Comparison of ENCODE assay signal across 8 mouse cellular contexts in genomic region chr3:156562424-156562785, GRCm38 (mm10). TPM values are rescaled to one million over a fixed set of nuclear protein-coding genes. Genes with fewer than 3 reads are reported as not detected.
DNase-seq lines count a peak whose midpoint lies in the region; ATAC-seq lines count a peak whose summit lies in the region.

No protein-coding gene starts in this region.

- H3K36me3 ChIP-seq in kidney, embryonic 16.5 days (ENCODE audit: insufficient read depth, low read length) = no peaks in the 10 kb centered on the region
- H3K36me3 ChIP-seq in embryonic facial prominence, embryonic 14.5 days (ENCODE audit: control insufficient read depth, insufficient read depth, low read length) = no peaks in the 10 kb centered on the region
- H3K36me3 ChIP-seq in limb, embryonic 12.5 days = no peaks in the 10 kb centered on the region
- no peaks in the 10 kb centered on the region for H3K36me3 ChIP-seq in stomach, embryonic 14.5 days (ENCODE audit: control insufficient read depth, insufficient read depth, low read length)

- H3K4me3 ChIP-seq in kidney, embryonic 16.5 days (ENCODE audit: low read length) = peak overlapping the region; percentile 65
- peak overlapping the region; percentile 56 for H3K4me3 ChIP-seq in embryonic facial prominence, embryonic 14.5 days (ENCODE audit: low read depth, low read length)
- H3K4me3 ChIP-seq in limb, embryonic 12.5 days (replicated peaks) = peak overlapping the region; percentile 69
- peak overlapping the region; percentile 45 for H3K4me3 ChIP-seq in stomach, embryonic 14.5 days (ENCODE audit: low read depth, low read length)

- peaks cover 8% of the 10 kb centered on the region; the same call in 1 of the 2 replicates for H3K4me1 ChIP-seq in kidney, embryonic 16.5 days (ENCODE audit: insufficient read depth, low read length)
- H3K4me1 ChIP-seq in embryonic facial prominence, embryonic 14.5 days (ENCODE audit: control insufficient read depth, insufficient read depth, low read length) = peaks cover 5% of the 10 kb centered on the region; the same call in 1 of the 2 replicates
- peaks cover 17% of the 10 kb centered on the region for H3K4me1 ChIP-seq in limb, embryonic 12.5 days (replicated peaks)
- no peaks in the 10 kb centered on the region for H3K4me1 ChIP-seq in stomach, embryonic 14.5 days (ENCODE audit: control insufficient read depth, insufficient read depth, low read length)

- H3K4me2 ChIP-seq in kidney, embryonic 16.5 days (replicated peaks; ENCODE audit: low read depth, low read length) = peak overlapping the region; percentile 75
- H3K4me2 ChIP-seq in embryonic facial prominence, embryonic 14.5 days (ENCODE audit: low read depth, low read length) = peak overlapping the region; percentile 82
- H3K4me2 ChIP-seq in limb, embryonic 12.5 days = peak overlapping the region; percentile 90
- H3K4me2 ChIP-seq in stomach, embryonic 14.5 days (replicated peaks; ENCODE audit: low read depth, low read length) = peak overlapping the region; percentile 91

- WGBS in kidney, embryonic 16.5 days = 1% methylated on average over 10 of the region's 10 CpGs
- WGBS in embryonic facial prominence, embryonic 14.5 days = 1% methylated on average over 10 of the region's 10 CpGs
- WGBS in limb, embryonic 12.5 days = 1% methylated on average over 10 of the region's 10 CpGs
- WGBS in stomach, embryonic 14.5 days = under 1% methylated on average over 10 of the region's 10 CpGs

- H3K27ac ChIP-seq in kidney, embryonic 16.5 days (ENCODE audit: low read length) = no peak overlapping the region
- no peak overlapping the region; the same call in 1 of the 2 replicates for H3K27ac ChIP-seq in embryonic facial prominence, embryonic 14.5 days (replicated peaks; ENCODE audit: low read depth, low read length)
- H3K27ac ChIP-seq in limb, embryonic 12.5 days = no peak overlapping the region
- no peak overlapping the region; the same call in 1 of the 2 replicates for H3K27ac ChIP-seq in stomach, embryonic 14.5 days (ENCODE audit: low read length)

- H3K27me3 ChIP-seq in kidney, embryonic 16.5 days (ENCODE audit: insufficient read depth, low read length) = peaks cover 28% of the 10 kb centered on the region
- H3K27me3 ChIP-seq in embryonic facial prominence, embryonic 14.5 days (replicated peaks; ENCODE audit: control insufficient read depth, insufficient read depth, low read length) = peaks cover 23% of the 10 kb centered on the region
- H3K27me3 ChIP-seq in limb, embryonic 12.5 days = peaks cover 53% of the 10 kb centered on the region
- H3K27me3 ChIP-seq in stomach, embryonic 14.5 days (ENCODE audit: control insufficient read depth, insufficient read depth, low read length) = 0 out of 2 replicates have a peak, but pooled peaks cover 3% of the 10 kb centered on the region

- H3K9me3 ChIP-seq in kidney, embryonic 16.5 days (ENCODE audit: low read length) = no peaks in the 10 kb centered on the region
- no peaks in the 10 kb centered on the region for H3K9me3 ChIP-seq in embryonic facial prominence, embryonic 14.5 days (ENCODE audit: control insufficient read depth, low read length)
- no peaks in the 10 kb centered on the region for H3K9me3 ChIP-seq in limb, embryonic 12.5 days
- H3K9me3 ChIP-seq in stomach, embryonic 14.5 days (ENCODE audit: control insufficient read depth, low read depth, low read length) = no peaks in the 10 kb centered on the region

- H3K9ac ChIP-seq in kidney, embryonic 16.5 days (replicated peaks; ENCODE audit: low read length) = peak overlapping the region; percentile 73
- peak overlapping the region; percentile 70 for H3K9ac ChIP-seq in embryonic facial prominence, embryonic 14.5 days (ENCODE audit: low read depth, low read length)
- H3K9ac ChIP-seq in limb, embryonic 12.5 days (replicated peaks) = peak overlapping the region; percentile 77
- peak overlapping the region; percentile 23; the same call in 1 of the 2 replicates for H3K9ac ChIP-seq in stomach, embryonic 14.5 days (replicated peaks; ENCODE audit: low read depth, low read length)

- DNase-seq in kidney, postnatal 25 days = no peak
- peak; percentile 8 for DNase-seq in NIH3T3 (ENCODE audit: low read depth)
- DNase-seq in embryonic facial prominence, embryonic 14.5 days (ENCODE audit: low spot score) = peak; percentile 19
- no peak for DNase-seq in ovary, postnatal 10 days (ENCODE audit: low spot score)

- ATAC-seq in kidney, embryonic 16.5 days (ENCODE audit: low FRiP score, low TSS enrichment) = no peak
- no peak for ATAC-seq in embryonic facial prominence, embryonic 14.5 days (ENCODE audit: low read depth)
- ATAC-seq in limb, embryonic 12.5 days (ENCODE audit: insufficient number of reproducible peaks, insufficient read depth, low FRiP score, low TSS enrichment, low read depth) = no peak
- ATAC-seq in stomach, embryonic 14.5 days (ENCODE audit: insufficient number of reproducible peaks, insufficient read depth, low FRiP score, low read depth) = no peak
- ATAC-seq in erythroblast, adult 5-6 weeks (replicated peaks; ENCODE audit: low FRiP score, poor library complexity, severe bottlenecking) = no peak

RNA-seq across cellular contexts. Expression of gene Negr1, which starts 0.8 kb away (rescaled TPM):
- 7.3 and 9.8 TPM in 2 replicates for polyA plus RNA-seq in kidney, embryonic 16.5 days (2015; fragmentation: Nextera tagmentation; extraction: Ambion mirVana)
- 7.6 and 8.8 TPM in 2 replicates for polyA plus RNA-seq in embryonic facial prominence, embryonic 14.5 days (2014; fragmentation: Nextera tagmentation; extraction: Ambion mirVana)
- polyA plus RNA-seq in limb, embryonic 12.5 days (2016; fragmentation: Nextera tagmentation; extraction: Ambion mirVana) = 2.7 and 2.9 TPM in 2 replicates
- polyA plus RNA-seq in stomach, embryonic 14.5 days (2014; fragmentation: Nextera tagmentation; extraction: Ambion mirVana) = 9.1 and 9.8 TPM in 2 replicates
- not detected in 2 replicates for total RNA-seq in erythroblast, adult 5-6 weeks (2015; ENCODE audit: low replicate concordance)
- total RNA-seq in erythroblast, adult 5-6 weeks (2017; ENCODE audit: low replicate concordance) = 0.70 TPM in 1 of 2 replicates, not detected in the other

Comparison
In these comparisons a context has a peak if more than half of its experiments do, and no peak if none do; other contexts are left out.
1. H3K9ac ChIP-seq: peak in every context shown above with its lines; median percentile 77 in limb, embryonic 12.5 days; 73 in kidney, embryonic 16.5 days; 70 in embryonic facial prominence, embryonic 14.5 days; 23 in stomach, embryonic 14.5 days.
2. DNase-seq: peak in NIH3T3 (single experiment) and embryonic facial prominence, embryonic 14.5 days (single experiment); none in kidney, postnatal 25 days (0 of 2) and ovary, postnatal 10 days (single experiment).
3. Peak in every context shown above with its lines, with median percentiles within 50 percentile points of each other: H3K4me2 ChIP-seq and H3K4me3 ChIP-seq.